Mouse (Mus musculus): ENCODE measurements around the gene D030056L22Rik. TPM values are rescaled to one million over a fixed set of nuclear protein-coding genes. Genes with fewer than 3 reads are reported as not detected.

The D030056L22Rik gene
- polyA plus RNA-seq (2012; rRNA removed) = 13.3 and 13.4 TPM in 2 replicates

GRCm38 (mm10) chr19:18712866-18713300 lies at the start of gene D030056L22Rik:
TSS of gene D030056L22Rik (plus strand) at chr19:18713193.

GRCm38 (mm10) chr19:18670608-18671007 lies 42.4 kb upstream of the D030056L22Rik start, which contains the start of gene Carnmt1:
TSS of gene Carnmt1 (plus strand) at chr19:18670764.

GRCm38 (mm10) chr19:18749598-18750339 lies 36.8 kb downstream of the D030056L22Rik start, which contains the start of gene Trpm6:
TSS of gene Trpm6 (plus strand) at chr19:18749983.

Other genes starting within 250 kb of the D030056L22Rik start
- 63.1 and 67.4 TPM in 2 replicates for gene Ostf1, start 81.4 kb upstream of the D030056L22Rik start, polyA plus RNA-seq (2012; rRNA removed)
- 3.3 and 4.1 TPM in 2 replicates for gene Nmrk1, start 81.2 kb upstream of the D030056L22Rik start, polyA plus RNA-seq (2012; rRNA removed)
- gene Carnmt1, start 42.4 kb upstream of the D030056L22Rik start, polyA plus RNA-seq (2012; rRNA removed) = 8.5 and 9.9 TPM in 2 replicates
- 9.1 and 10.0 TPM in 2 replicates for gene Trpm6, start 36.8 kb downstream of the D030056L22Rik start, polyA plus RNA-seq (2012; rRNA removed)

All from colon, adult 2 months (tissue).